Mouse (Mus musculus) lung, postnatal 4 days (tissue): ENCODE results near the gene Sclt1.

Source experiments
- DNase-seq, 2 experiments: peaks; one replicate each; pipeline ENCODE4 v3.0.0; 2021

Gene Sclt1

GRCm38 (mm10) chr3:41585548-41585947 is 156.8 kb downstream of the Sclt1 start:
- DNase-seq: no peak

- no peak for DNase-seq
Observed at GRCm38 (mm10) chr3:41583621-41584020, 158.7 kb downstream of the Sclt1 start.

- DNase-seq: no peak
Observed at GRCm38 (mm10) chr3:41583092-41583491, 159.2 kb downstream of the Sclt1 start.

- DNase-seq: no peak
Observed at GRCm38 (mm10) chr3:41582256-41582655, 160.1 kb downstream of the Sclt1 start.

- no peak for DNase-seq
Observed at GRCm38 (mm10) chr3:41581436-41581835, 160.9 kb downstream of the Sclt1 start.

GRCm38 (mm10) chr3:41580401-41581323 is 161.7 kb downstream of the Sclt1 start:
- no peak for DNase-seq

- no peak for DNase-seq
Observed at GRCm38 (mm10) chr3:41579873-41580272, 162.4 kb downstream of the Sclt1 start.

GRCm38 (mm10) chr3:41577240-41577639 is 165.1 kb downstream of the Sclt1 start:
- no peak for DNase-seq
